Mouse (Mus musculus): ENCODE measurements around the gene Srpx2. TPM values are rescaled to one million over a fixed set of nuclear protein-coding genes. Genes with fewer than 3 reads are reported as not detected.

Gene Srpx2
- 1 to 10 TPM; 3.9 to 5.3 TPM for total RNA-seq (2021)
- long read RNA-seq, experiment 1, partial matches to known transcripts: 0 of 1 reads
- long read RNA-seq, experiment 1, other reads (novel, unspliced or antisense): 0 of 1 reads
- long read RNA-seq, experiment 2, partial matches to known transcripts: 1 of 6 reads
- long read RNA-seq, experiment 2, other reads (novel, unspliced or antisense): 1 of 6 reads

GRCm38 (mm10) chrX:133908261-133908660 lies at the start of gene Srpx2:
TSS of gene Srpx2 (plus strand) at chrX:133908426.
- no peak for DNase-seq (ENCODE audit: low spot score in 2 of 2)

GRCm38 (mm10) chrX:133869743-133870142 lies 38.5 kb upstream of the Srpx2 start:
- no peak for DNase-seq (ENCODE audit: low spot score in 2 of 2)

DNA sequence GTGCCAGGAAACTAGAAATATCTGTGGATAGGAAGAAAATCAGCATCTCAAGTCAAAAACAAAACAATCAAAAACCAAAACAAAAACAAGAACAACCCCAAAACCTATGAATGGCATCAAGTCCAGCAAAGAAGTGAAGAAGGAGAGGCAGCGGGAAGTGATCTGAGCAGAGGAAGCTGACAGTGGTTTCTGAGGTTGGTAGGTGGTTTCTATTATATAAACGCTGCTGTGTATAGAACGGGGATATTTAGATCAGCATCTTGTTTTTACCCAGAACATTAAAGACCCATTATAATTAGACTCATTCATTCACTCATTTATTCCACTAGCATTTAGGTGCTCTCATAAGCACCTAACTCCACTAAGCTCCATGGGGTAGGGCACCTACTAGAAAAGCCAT lies 20.9 kb upstream of the Srpx2 start:
- no peak for DNase-seq (ENCODE audit: low spot score in 2 of 2)

GRCm38 (mm10) chrX:133888111-133888510 lies 20.1 kb upstream of the Srpx2 start:
- DNase-seq (ENCODE audit: low spot score in 2 of 2): no peak

GRCm38 (mm10) chrX:133898014-133898542 lies 10.1 kb upstream of the Srpx2 start, which contains the start of gene Tspan6:
TSS of gene Tspan6 (minus strand) at chrX:133898429.
- peak; percentile 24 to 41 for DNase-seq (ENCODE audit: low spot score in 2 of 2)

- no peak for DNase-seq (ENCODE audit: low spot score in 2 of 2)
Measured at GRCm38 (mm10) chrX:133911397-133912103, 3.3 kb downstream of the Srpx2 start.

GRCm38 (mm10) chrX:133913006-133913405 lies 4.8 kb downstream of the Srpx2 start:
- DNase-seq (ENCODE audit: low spot score in 2 of 2): no peak

- no peak for DNase-seq (ENCODE audit: low spot score in 2 of 2)
Measured at GRCm38 (mm10) chrX:133914219-133914618, 6.0 kb downstream of the Srpx2 start.

DNA sequence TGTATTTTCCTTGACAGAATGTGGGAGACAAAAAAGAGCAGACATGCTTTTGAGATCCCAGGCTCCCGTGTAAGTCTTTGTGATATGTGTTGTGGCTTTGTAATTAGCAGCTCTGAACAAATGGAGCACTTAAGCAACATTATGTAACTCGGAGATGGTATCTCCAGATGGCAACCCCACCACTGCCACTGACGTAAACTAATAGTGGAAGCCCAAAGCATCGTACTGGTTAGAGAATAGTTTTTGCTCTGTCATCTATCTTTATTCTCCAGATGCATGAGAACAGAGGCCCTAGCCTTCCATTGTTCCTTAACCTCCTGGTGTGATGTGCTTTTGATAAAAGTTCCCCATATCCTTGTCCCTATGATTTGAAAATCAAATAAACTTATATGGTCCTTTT lies 13.0 kb downstream of the Srpx2 start:
- DNase-seq (ENCODE audit: low spot score in 2 of 2): no peak

- DNase-seq (ENCODE audit: low spot score in 2 of 2): no peak
Measured at GRCm38 (mm10) chrX:133926760-133927159, 18.5 kb downstream of the Srpx2 start.

DNA sequence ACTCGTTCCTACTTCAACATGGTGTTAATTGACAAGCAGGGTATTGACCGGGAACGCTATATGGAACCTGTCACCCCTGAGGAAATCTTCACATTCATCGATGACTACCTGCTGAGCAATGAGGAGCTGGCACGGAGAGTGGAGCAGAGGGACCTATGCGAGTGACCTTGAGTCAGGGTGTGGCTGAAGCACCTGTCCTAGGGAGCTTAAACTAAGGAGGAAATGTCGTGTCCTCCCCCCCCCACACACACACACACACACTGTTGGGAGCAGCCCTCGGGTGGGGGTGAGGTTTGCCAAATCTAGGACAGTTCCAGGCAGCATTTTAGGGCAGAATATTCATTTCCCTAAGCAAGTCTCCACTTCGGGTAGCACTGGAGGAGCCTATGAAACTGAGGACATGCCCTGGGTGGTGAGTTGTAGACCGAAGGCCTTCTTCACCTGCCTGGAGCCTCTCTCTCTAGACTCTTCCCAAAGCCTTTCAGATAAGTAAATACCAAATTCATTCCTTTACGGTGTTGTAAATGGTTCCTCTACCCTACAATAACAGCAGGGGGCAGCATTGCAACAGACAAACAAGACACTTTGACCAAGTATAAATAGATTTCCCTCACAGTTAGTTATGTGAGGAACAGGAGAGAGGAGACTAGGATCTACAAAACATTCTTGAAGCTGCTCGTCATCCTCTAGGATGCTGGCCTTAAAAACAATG lies 23.2 kb downstream of the Srpx2 start:
- no peak for DNase-seq (ENCODE audit: low spot score in 2 of 2)

- DNase-seq (ENCODE audit: low spot score in 2 of 2): no peak
Measured at GRCm38 (mm10) chrX:133936605-133937225, 28.5 kb downstream of the Srpx2 start.

GRCm38 (mm10) chrX:133939561-133939960 lies 31.3 kb downstream of the Srpx2 start:
- DNase-seq (ENCODE audit: low spot score in 2 of 2): no peak

DNA sequence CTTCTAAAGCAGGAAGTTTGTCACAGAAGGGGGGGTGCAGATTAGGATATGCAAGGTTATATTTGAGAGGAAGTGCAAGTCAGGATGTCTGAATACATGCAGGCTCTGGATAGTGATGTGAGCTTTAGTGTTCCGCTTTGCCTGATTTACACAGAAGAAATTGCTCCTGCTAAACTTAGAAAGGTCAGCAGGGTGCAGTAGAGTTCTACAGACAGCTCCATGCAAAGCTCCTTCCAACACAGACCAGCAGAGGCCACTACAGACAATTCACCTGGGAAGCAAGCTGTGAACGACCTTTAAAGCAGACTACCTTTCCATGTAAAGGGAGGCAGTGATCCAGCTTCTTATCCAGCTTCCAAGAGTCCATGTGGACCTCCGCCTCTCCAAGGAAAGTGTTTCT lies 39.2 kb downstream of the Srpx2 start:
- no peak for DNase-seq (ENCODE audit: low spot score in 2 of 2)

- no peak for DNase-seq (ENCODE audit: low spot score in 2 of 2)
Measured at GRCm38 (mm10) chrX:133954661-133955060, 46.4 kb downstream of the Srpx2 start.

GRCm38 (mm10) chrX:133960617-133961016 lies 52.4 kb downstream of the Srpx2 start:
- no peak for DNase-seq (ENCODE audit: low spot score in 2 of 2)

- DNase-seq (ENCODE audit: low spot score in 2 of 2): no peak
Measured at GRCm38 (mm10) chrX:133964615-133965014, 56.4 kb downstream of the Srpx2 start.

DNA sequence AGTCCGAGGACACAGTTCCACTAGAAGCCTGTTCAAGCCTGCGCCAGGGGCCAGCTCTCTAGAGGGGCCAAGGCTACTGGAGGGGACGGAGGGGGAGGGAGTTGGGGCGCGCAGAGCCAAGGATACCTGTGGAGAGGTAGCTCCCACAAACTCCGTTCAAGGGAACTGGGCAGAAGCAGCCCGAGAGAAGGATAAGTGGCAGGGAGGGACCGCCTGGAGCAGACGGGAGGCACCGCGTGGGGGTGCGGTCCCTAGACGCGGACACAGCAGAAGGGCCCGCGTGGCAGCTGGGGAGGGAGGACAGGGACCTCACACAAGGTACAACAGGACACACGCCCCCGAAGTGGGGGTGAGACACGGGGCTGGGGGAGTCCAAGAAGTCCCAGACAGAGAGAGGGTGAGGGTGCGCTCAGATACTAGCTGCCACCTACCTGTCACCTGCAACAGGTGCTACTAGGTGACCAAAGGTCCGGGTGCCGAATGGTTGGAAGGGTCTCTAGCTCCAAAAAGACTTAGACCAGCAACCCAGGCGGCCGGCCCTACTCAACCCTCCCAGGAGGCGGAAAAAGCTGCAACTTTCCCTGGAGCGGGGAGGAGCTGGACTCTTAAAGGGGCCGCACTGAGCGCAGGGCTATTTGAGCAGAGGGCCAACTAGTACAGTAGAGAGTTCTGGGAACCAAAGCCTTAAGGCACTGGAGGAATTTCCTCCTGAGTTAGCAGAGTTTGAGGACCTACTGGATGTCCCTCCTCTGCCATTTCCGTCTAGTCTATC lies 73.2 kb downstream of the Srpx2 start, which contains the start of gene Sytl4:
Gene Sytl4, minus strand, starts transcription at position 582 of the 772 bp plus-strand sequence.
- peak; percentile 3 to 6 for DNase-seq (ENCODE audit: low spot score in 2 of 2)

All from adrenal gland, postnatal 4 days (tissue).